Mouse (Mus musculus) ES-E14 (cell line): ENCODE measurements around the gene Hist1h2ad.

Experiments used
- CHD2 ChIP-seq: IDR thresholded peaks from 2 replicates; pipeline ENCODE4 v1.6.1; 2014; ENCODE audit warnings: mild to moderate bottlenecking, low read depth, low read length, inconsistent platforms
- HCFC1 ChIP-seq: IDR thresholded peaks from 2 replicates; pipeline ENCODE4 v1.6.1; 2012; ENCODE audit warnings: low read length, inconsistent platforms, borderline replicate concordance; ENCODE audit not compliant: insufficient read depth
- MAFK ChIP-seq: IDR thresholded peaks from 2 replicates; pipeline ENCODE4 v1.6.1; 2014; ENCODE audit warnings: mild to moderate bottlenecking, low read depth, low read length, inconsistent platforms; ENCODE audit not compliant: insufficient read depth
- ZC3H11A ChIP-seq: IDR thresholded peaks from 2 replicates; pipeline ENCODE4 v1.6.1; 2012; ENCODE audit warnings: low read depth, mild to moderate bottlenecking, inconsistent platforms, low read length, borderline replicate concordance

DNA sequence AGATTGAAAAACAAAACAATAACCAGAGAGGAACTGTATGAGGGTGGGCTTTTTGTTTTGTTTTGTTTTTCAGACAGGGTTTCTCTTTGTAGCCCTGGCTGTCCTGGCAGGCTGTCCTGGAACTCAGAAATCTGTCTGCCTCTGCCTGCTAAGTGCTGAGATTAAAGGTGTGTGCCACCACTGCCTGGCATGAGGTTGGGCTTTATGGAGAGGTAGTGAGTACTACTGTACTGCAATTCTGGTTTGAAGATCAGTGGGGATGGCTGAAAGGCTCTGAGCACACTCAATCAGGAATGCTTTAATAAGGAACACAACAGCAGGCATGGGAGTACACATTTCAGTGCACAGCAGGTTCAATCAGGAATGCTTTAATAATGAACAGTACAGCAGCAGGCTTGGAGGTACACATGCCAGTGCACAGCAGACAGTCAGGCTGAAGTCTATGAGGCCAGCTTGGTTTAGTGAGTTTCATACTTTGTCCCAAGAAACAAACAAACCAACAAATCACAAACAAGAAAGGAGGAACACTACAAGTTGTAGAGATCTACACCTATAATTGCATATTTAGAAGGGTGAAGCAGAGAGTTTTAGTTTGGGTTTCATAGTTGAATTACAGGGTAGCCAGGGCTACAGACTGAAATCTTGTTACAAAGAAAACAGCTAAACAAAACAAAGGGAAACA, 9.3 kb downstream of the Hist1h2ad start:
- TF ChIP-seq HCFC1 (no peak), ZC3H11A (no peak), MAFK (no peak), CHD2 (no peak)
